Mouse (Mus musculus): ENCODE measurements around the gene Ncapd2. TPM values are rescaled to one million over a fixed set of nuclear protein-coding genes. Genes with fewer than 3 reads are reported as not detected.
A peak's percentile ranks its signal among the peaks of the same experiment; 100 is the strongest.

Ncapd2 gene
- polyA plus RNA-seq (2015; fragmentation: Nextera tagmentation; extraction: Ambion mirVana): 51.3 and 57.1 TPM in 2 replicates

DNA sequence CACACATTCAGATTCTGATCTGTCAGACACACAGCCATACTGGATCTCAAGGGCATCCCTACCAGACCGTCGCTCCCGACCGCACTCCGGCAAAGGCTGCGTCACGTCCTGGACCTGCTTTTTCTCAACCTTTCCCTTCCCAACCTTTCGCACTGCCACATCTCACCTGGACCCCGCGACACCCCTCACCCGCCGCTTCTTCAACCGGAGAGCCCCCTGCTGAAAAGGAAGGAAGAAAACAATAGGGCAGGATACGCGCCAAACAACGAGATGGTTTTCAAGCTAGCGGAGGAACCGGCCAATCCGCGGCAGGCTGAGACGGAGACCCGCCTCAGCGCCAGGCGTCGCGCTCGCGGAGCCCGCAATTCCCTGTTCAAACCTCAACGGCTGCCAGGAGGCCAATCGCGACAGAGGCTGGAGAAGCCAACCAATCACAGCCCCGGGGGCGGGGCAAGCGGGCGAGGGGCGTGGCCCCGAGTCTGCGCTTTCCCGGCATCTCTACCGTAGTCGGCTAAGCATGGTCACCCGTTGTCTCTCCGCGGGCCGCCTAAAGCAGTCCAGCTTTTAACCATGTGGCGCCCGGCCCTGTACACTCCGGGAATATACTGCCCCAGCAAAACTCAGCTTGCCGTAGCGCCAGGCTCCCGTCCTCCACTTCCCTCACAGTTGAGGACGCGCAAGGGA, at the start of gene Ncapd2, which contains the start of gene Mrpl51:
Gene Ncapd2, minus strand, starts transcription at position 370 of the 684 bp plus-strand sequence.
Gene Mrpl51, plus strand, starts transcription at position 470 of the 684 bp plus-strand sequence.
- peak within 1 kb of the TSS; percentile 100 for H3K27ac ChIP-seq (replicated peaks)
- no peaks in the 10 kb centered on the region for H3K9me3 ChIP-seq
- peaks cover 30% of the 10 kb centered on the region for H3K36me3 ChIP-seq
- ATAC-seq (ENCODE audit: low FRiP score, low read depth): peak; percentile 98
- peaks cover 23% of the 10 kb centered on the region for H3K4me1 ChIP-seq (replicated peaks)
- under 1% methylated on average over 54 of the region's 54 CpGs for WGBS
- no peaks in the 10 kb centered on the region for H3K27me3 ChIP-seq
- peak within 1 kb of the TSS; percentile 80 for H3K4me3 ChIP-seq
- peak within 1 kb of the TSS; percentile 90 for H3K9ac ChIP-seq
- H3K4me2 ChIP-seq: peak within 1 kb of the TSS; percentile 94

GRCm38 (mm10) chr6:125240617-125241016, 49.1 kb upstream of the Ncapd2 start:
- H3K36me3 ChIP-seq: no peaks in the 10 kb centered on the region
- H3K9ac ChIP-seq: no peak overlapping the region
- no peak overlapping the region for H3K4me2 ChIP-seq
- WGBS: 83% methylated on average over 5 of the region's 5 CpGs
- no peaks in the 10 kb centered on the region for H3K27me3 ChIP-seq
- no peaks in the 10 kb centered on the region for H3K4me1 ChIP-seq (replicated peaks)
- H3K9me3 ChIP-seq: no peaks in the 10 kb centered on the region
- no peak overlapping the region for H3K27ac ChIP-seq (replicated peaks)
- no peak overlapping the region for H3K4me3 ChIP-seq
- ATAC-seq (ENCODE audit: low FRiP score, low read depth): no peak

DNA sequence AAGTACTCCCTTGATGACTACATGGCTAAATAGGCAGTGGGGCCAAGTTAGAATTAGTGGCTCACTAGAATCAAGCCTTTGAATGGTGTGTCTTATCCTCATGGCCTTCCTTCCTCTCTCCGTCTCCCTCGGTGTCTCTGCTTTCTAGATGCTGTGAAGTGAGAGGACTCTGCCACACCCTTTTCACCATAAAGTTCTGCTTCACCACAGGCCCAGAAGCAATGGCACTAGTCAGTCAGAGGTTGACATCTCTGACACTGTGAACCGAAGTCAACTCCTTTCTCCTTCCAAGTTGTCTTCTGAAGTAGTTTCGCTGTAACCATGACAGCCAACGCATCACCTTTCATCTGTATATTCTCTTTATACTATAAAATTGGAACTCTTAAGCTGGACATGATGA, 48.0 kb upstream of the Ncapd2 start:
- WGBS: 91% methylated on average over 5 of the region's 5 CpGs

DNA sequence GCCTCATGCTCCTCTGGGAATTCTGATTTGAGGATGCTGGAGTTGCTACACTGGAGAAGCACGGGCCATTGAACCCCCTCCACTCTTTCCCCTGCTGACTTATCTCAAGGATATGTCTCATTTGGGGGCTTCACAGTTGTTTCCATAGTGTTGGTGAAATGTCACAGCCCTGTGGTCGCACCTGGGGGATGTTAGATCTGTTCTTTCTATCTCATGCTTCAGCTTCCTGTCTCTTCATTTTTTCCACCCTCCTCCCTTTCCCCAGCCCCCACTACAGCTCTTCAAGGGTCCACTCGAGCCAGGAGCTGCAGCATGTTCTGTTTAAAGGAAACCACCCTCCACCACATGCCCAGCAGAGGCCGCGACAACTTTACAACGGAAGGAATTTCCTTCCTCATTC, 46.9 kb upstream of the Ncapd2 start:
- 81% methylated on average over 6 of the region's 6 CpGs for WGBS
- Histone ChIP-seq H3K9me3 (no peaks in the 10 kb centered on the region), H3K9ac (no peak overlapping the region), H3K27ac (replicated peaks) (no peak overlapping the region), H3K4me3 (no peak overlapping the region), H3K36me3 (no peaks in the 10 kb centered on the region), H3K4me1 (replicated peaks) (no peaks in the 10 kb centered on the region), H3K27me3 (no peaks in the 10 kb centered on the region), H3K4me2 (no peak overlapping the region)
- ATAC-seq (ENCODE audit: low FRiP score, low read depth): no peak

More for the DNA sequence above, 48.0 kb upstream of the Ncapd2 start:
- H3K9me3 ChIP-seq: no peaks in the 10 kb centered on the region
- ATAC-seq (ENCODE audit: low FRiP score, low read depth): no peak
- no peaks in the 10 kb centered on the region for H3K4me1 ChIP-seq (replicated peaks)
- no peak overlapping the region for H3K4me2 ChIP-seq
- no peaks in the 10 kb centered on the region for H3K27me3 ChIP-seq
- no peak overlapping the region for H3K4me3 ChIP-seq
- no peak overlapping the region for H3K27ac ChIP-seq (replicated peaks)
- no peak overlapping the region for H3K9ac ChIP-seq
- H3K36me3 ChIP-seq: no peaks in the 10 kb centered on the region

GRCm38 (mm10) chr6:125237421-125237820, 45.9 kb upstream of the Ncapd2 start:
- Histone ChIP-seq H3K9ac (no peak overlapping the region), H3K36me3 (no peaks in the 10 kb centered on the region), H3K4me3 (no peak overlapping the region), H3K27me3 (no peaks in the 10 kb centered on the region), H3K27ac (replicated peaks) (no peak overlapping the region), H3K4me1 (replicated peaks) (peaks cover under 1% of the 10 kb centered on the region; the same call in 1 of the 2 replicates), H3K9me3 (no peaks in the 10 kb centered on the region), H3K4me2 (no peak overlapping the region)
- WGBS: 84% methylated on average over 4 of the region's 4 CpGs
- ATAC-seq (ENCODE audit: low FRiP score, low read depth): no peak

GRCm38 (mm10) chr6:125236782-125237181, 45.3 kb upstream of the Ncapd2 start, which contains the start of gene Cd27:
Gene Cd27 (minus strand): TSS chr6:125237010.
- H3K4me1 ChIP-seq (replicated peaks): peaks cover 7% of the 10 kb centered on the region; the same call in 1 of the 2 replicates
- 19% methylated on average over 6 of the region's 6 CpGs for WGBS
- ATAC-seq (ENCODE audit: low FRiP score, low read depth): no peak
- H3K27ac ChIP-seq (replicated peaks): no peak within 1 kb of the TSS
- no peaks in the 10 kb centered on the region for H3K9me3 ChIP-seq
- H3K9ac ChIP-seq: no peak within 1 kb of the TSS
- H3K36me3 ChIP-seq: no peaks in the 10 kb centered on the region
- no peak within 1 kb of the TSS for H3K4me2 ChIP-seq
- H3K4me3 ChIP-seq: no peak within 1 kb of the TSS
- H3K27me3 ChIP-seq: no peaks in the 10 kb centered on the region

DNA sequence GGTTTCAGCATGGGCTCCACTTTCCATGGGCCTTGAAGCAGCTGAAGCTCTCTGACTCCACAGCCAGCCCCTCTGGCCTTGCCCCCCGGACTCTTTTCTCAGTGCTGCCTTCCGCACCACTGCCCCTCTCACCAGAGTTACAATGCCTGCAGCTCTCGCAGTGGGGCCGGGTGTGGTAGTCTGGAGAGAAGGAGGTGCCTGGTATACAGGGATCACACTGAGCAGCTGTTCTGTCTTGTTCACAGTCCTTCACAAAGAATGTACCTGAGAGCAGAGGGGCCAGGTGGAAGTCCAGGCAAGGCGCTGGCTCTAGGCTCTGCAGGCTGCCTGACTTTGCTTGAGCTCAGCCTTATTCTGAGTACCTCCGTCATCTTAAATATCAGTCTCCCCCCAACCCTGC, 44.8 kb upstream of the Ncapd2 start:
- peaks cover 11% of the 10 kb centered on the region for H3K4me1 ChIP-seq (replicated peaks)
- no peaks in the 10 kb centered on the region for H3K9me3 ChIP-seq
- no peak overlapping the region for H3K9ac ChIP-seq
- H3K27me3 ChIP-seq: no peaks in the 10 kb centered on the region
- no peaks in the 10 kb centered on the region for H3K36me3 ChIP-seq
- 47% methylated on average over 6 of the region's 6 CpGs for WGBS
- no peak overlapping the region for H3K4me3 ChIP-seq
- no peak for ATAC-seq (ENCODE audit: low FRiP score, low read depth)
- H3K27ac ChIP-seq (replicated peaks): no peak overlapping the region
- H3K4me2 ChIP-seq: no peak overlapping the region

GRCm38 (mm10) chr6:125234520-125234828, 43.0 kb upstream of the Ncapd2 start:
- H3K36me3 ChIP-seq: no peaks in the 10 kb centered on the region

DNA sequence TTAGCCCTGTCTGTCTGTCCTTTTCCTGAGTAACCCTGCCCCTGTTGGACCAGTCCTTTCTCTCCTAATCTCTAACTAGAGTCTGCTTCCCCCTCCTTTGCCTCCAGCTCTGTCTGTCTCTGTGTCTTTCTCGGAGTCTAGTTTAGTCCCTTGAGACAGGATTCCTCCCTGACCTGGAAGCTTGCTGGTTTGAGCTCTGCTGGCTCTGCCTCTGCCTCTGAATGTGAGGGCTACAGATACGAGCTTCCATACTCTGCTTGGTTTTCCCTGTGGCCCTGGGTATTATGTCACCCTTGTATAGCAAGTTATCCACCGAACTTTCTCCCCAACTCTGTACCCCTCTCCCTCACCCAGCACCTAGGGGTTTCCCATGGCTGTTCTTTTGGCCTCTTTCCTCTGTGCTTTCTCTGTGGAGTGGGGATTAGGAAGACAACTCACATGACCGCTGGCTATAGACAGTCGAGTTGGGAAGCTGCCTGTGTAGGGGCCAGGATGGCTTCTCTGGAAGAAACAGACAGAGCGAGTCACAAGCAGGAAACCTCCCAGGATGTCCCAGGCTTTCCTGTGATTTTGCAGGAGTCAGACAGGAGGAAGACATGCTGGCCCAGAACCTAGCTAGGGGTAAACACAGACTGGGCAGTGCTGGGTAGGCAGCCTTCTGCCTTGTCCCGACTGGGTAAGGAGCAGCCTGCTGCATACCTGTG, 42.5 kb upstream of the Ncapd2 start:
- Histone ChIP-seq H3K9ac (no peak overlapping the region), H3K27ac (replicated peaks) (no peak overlapping the region), H3K27me3 (no peaks in the 10 kb centered on the region), H3K36me3 (no peaks in the 10 kb centered on the region), H3K4me2 (no peak overlapping the region), H3K4me3 (no peak overlapping the region), H3K9me3 (no peaks in the 10 kb centered on the region), H3K4me1 (replicated peaks) (peaks cover 21% of the 10 kb centered on the region)
- ATAC-seq (ENCODE audit: low FRiP score, low read depth): no peak
- WGBS: 72% methylated on average over 7 of the region's 7 CpGs

More at GRCm38 (mm10) chr6:125234520-125234828, 43.0 kb upstream of the Ncapd2 start:
- 85% methylated on average over 5 of the region's 5 CpGs for WGBS
- Histone ChIP-seq H3K4me3 (no peak overlapping the region), H3K4me1 (replicated peaks) (peaks cover 21% of the 10 kb centered on the region), H3K4me2 (no peak overlapping the region), H3K9ac (no peak overlapping the region), H3K27ac (replicated peaks) (no peak overlapping the region), H3K27me3 (no peaks in the 10 kb centered on the region), H3K9me3 (no peaks in the 10 kb centered on the region)
- ATAC-seq (ENCODE audit: low FRiP score, low read depth): no peak

- Histone ChIP-seq H3K27me3 (no peaks in the 10 kb centered on the region), H3K4me2 (no peak overlapping the region), H3K27ac (replicated peaks) (no peak overlapping the region), H3K36me3 (no peaks in the 10 kb centered on the region), H3K4me1 (replicated peaks) (peaks cover 21% of the 10 kb centered on the region), H3K9ac (no peak overlapping the region), H3K9me3 (no peaks in the 10 kb centered on the region), H3K4me3 (no peak overlapping the region)
- 93% methylated on average over 6 of the region's 6 CpGs for WGBS
- ATAC-seq (ENCODE audit: low FRiP score, low read depth): no peak
Observed at GRCm38 (mm10) chr6:125232516-125232915, 41.0 kb upstream of the Ncapd2 start.

DNA sequence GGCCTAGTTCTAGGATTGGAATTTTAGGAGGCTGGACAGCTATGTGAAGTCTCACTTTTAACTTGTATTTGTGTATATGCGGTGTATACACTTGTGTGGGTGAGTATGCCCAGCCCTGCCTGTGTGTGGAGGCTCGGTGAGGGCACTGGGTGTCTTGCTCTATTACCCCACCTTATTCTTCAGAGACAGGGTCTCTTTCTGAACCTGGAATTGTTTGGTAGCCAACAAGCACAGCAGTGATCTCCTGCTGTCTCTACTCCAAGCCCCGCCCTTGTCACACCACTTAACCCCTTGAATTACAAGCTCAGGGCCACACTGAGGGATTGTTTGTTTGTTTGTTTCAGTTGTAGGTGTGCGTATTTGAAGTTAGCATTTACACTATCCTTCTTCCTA, 40.5 kb upstream of the Ncapd2 start:
- Histone ChIP-seq H3K9ac (no peak overlapping the region), H3K36me3 (no peaks in the 10 kb centered on the region), H3K27me3 (no peaks in the 10 kb centered on the region), H3K9me3 (no peaks in the 10 kb centered on the region), H3K4me2 (peak overlapping the region; percentile 96), H3K27ac (replicated peaks) (no peak overlapping the region), H3K4me1 (replicated peaks) (peaks cover 21% of the 10 kb centered on the region), H3K4me3 (peak overlapping the region; percentile 46)
- peak; percentile 23; the same call in 1 of the 2 replicates for ATAC-seq (ENCODE audit: low FRiP score, low read depth)
- 50% methylated on average over 4 of the region's 4 CpGs for WGBS
